Mouse (Mus musculus): ENCODE results near the gene Atp5k. TPM values are rescaled to one million over a fixed set of nuclear protein-coding genes. Genes with fewer than 3 reads are reported as not detected.

Gene Atp5k
- total RNA-seq (2021): 100 to 1,000 TPM; 765 to 857 TPM
- long read RNA-seq, experiment 1, transcript Atp5k-201 (4 exons, 371 nt): major isoform, 876 of 883 reads
- long read RNA-seq, experiment 1, partial matches to known transcripts: 4 of 883 reads
- long read RNA-seq, experiment 1, other reads (novel, unspliced or antisense): 1 of 883 reads
- long read RNA-seq, experiment 2, transcript Atp5k-203 (3 exons, 563 nt): minor isoform, 6 of 682 reads
- long read RNA-seq, experiment 2, transcript Atp5k-201 (4 exons, 371 nt): major isoform, 672 of 682 reads
- long read RNA-seq, experiment 2, partial matches to known transcripts: 2 of 682 reads
- long read RNA-seq, experiment 2, other reads (novel, unspliced or antisense): 1 of 682 reads

DNA sequence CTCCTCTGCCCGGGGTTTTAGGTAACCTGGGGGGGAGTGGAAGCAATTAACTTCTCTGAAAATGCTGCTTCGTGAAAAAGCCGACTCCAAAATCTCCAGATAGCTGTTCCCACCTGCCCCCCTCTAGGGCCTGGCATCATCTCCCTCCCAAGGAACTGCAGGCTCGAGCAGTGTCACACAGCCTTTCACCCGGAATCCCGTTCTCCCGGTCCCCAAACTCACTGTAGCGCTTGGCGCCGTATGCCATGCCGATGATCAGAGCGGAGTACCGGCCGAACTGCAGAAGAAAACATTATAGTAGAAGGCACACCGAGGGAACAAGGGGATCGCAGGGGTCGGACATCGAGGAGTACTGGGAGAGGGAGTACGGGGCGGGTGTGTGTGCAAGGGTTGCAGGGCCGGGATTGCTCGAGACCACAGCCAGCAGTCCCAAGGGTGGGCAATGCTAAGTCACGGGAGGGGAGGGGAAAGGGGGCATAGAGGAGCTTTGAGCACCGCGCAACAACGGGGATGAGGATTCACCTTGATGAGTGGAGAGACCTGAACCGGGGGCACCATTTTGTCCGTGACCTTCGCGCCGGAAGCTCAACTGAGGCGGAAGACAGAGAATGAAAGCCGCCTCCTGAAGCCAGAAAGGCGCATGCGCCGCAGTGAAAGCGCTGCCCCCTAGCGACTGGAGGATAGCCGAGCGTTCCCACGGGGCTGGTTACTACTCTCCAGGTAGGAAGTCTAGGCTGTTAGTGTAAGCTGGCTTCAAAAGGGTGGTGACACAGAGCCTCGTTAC lies at the start of gene Atp5k:
Gene Atp5k (minus strand): TSS at position 645 of the 784 bp plus-strand sequence.
- peak; percentile 94 for DNase-seq (ENCODE audit: low spot score)

DNA sequence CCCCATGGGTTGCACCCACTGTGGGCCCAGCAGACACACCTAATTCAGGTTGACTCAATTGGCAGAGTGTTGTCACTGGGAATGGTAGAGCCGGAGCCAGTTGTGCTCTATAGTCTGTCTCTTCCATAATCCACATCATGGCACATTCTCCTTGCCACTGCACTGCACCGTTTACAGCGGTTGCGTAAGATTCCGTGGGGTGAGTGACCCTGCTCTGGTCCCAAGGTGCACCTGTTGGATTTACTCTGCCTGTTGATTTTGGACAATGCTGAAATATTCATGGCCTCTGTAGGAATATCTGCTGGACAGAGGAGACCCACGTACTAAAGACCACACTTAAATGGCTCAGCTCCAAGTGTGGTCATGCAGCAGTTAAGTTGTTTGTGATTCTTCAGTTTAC lies 48.8 kb upstream of the Atp5k start:
- no peak for DNase-seq (ENCODE audit: low spot score)

DNA sequence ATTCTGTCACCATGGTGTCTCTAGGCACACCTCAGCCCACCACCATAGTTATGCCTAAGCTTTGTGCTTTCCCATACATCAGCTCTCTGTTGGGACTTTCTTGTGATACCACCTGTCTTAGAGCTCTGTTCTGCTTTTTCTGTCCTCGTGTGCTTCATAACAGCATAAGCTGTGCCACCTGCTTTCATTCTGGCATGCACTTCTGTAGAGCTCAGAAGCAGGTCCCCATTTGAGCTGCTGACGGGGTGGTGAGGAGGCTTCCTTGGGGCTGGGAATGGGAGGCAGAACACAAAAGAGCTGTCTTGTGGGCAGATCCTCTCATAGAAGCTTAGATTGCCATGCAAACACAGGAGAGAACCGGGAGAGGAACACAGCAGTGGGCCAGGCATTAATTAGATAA lies 41.7 kb upstream of the Atp5k start:
- no peak for DNase-seq (ENCODE audit: low spot score)

DNA sequence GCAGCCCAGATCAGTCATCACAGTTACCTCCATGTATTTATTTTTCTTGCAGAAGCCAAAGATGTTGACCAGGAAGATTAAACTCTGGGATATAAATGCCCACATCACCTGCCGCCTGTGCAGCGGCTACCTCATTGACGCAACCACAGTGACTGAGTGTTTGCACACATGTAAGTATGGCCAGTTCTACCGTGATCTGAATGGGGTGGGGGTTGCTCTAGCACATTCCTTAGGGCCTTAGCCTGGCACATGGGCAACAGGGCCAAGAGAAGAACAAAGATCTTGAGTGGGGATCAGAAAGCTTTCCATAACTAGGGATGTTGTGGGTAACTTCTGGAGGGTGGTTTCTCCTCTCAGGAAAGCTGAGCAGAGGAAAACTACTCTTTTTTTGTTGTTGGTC lies 39.5 kb upstream of the Atp5k start:
- DNase-seq (ENCODE audit: low spot score): no peak

DNA sequence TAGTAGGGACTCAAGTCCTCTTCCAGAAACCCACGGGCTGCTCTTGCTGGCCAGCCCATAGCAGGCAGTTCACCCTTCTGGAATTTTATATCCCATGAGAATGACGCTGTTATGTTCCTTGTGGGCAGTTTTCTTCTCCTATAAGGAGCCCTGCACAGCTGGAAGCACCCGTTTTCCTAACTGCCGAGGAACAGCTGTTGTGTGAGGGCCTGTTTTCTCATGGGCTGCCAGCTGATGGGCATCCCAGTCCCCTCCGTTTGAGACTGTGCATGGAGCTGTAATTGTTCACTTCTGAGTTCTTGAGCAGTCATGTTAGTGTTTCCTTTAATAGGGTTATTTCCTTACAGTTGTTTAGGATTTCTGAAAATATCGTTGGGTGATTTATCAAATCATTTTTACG lies 35.4 kb upstream of the Atp5k start:
- no peak for DNase-seq (ENCODE audit: low spot score)

DNA sequence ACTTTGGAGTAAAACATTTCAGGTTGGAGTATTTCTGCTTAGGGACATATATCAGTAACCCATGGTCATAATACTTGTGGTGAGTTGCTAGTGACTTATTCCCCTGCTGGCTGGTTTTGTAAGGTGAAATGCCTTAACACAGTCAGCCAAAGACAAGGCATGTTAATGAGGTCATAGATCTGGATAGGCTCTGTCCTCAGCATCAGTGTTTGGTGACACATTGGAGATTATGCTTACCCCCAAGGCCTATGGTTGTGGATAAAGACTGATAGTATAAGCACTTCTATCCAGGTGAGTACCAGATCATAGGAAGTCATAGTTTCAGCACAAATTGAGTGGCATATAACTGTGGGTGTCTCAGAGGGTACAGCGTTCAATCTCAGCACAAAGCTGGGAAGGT lies 32.4 kb upstream of the Atp5k start:
- DNase-seq (ENCODE audit: low spot score): no peak

DNA sequence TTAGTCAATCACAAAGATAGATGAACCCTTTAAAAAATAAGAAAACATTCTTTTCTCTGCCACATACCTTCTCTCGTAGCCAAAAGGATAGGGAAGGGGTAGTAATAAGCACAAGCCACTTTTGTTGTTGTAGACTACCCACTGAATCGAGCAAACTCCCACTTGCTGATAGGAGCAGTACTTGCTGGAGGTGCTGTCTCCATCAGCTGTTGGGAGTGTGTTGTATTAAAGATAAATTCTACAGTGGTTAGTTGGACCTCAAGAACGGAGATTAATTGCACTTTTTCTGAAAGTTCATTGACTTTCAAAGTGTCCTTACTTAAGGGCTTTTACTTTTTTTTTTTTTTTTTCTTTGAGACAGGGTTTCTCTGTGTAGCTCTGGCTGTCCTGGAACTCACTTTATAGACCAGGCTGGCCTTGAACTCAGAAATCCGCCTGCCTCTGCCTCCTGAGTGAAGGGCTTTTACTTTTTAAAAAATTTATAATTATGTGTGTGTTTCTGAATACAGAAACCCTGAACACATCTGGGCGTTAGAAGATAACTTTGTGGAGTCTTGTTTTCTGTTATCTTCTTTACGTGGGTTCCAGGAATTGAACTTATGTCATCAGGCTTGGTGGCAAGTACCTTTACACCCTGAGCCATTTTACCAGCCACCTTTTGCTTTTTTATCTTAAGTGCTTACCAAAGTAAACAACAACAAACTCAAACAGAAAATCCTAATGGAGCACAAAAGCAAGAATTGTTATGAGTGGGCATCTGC lies 31.1 kb upstream of the Atp5k start:
- DNase-seq (ENCODE audit: low spot score): no peak

DNA sequence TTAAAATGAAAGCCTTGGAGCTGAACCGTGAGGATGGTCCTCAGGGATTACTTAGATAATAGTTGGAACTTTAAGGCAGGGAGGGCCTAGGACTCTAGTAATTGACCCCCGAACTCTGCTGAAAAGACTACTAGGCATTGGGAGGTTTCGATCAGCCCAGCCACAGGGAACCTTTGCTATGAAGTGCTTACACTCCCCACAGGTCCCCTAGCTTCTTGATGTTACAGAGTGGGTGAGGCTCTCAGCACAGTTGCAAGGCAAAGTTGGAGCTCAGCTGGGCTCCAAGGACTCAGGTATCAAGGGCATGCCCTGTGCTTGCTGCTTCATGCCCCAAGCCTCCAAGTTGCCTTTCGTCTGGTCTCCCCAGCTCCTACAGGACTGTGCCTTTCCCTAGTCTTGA lies 28.2 kb upstream of the Atp5k start:
- no peak for DNase-seq (ENCODE audit: low spot score)

DNA sequence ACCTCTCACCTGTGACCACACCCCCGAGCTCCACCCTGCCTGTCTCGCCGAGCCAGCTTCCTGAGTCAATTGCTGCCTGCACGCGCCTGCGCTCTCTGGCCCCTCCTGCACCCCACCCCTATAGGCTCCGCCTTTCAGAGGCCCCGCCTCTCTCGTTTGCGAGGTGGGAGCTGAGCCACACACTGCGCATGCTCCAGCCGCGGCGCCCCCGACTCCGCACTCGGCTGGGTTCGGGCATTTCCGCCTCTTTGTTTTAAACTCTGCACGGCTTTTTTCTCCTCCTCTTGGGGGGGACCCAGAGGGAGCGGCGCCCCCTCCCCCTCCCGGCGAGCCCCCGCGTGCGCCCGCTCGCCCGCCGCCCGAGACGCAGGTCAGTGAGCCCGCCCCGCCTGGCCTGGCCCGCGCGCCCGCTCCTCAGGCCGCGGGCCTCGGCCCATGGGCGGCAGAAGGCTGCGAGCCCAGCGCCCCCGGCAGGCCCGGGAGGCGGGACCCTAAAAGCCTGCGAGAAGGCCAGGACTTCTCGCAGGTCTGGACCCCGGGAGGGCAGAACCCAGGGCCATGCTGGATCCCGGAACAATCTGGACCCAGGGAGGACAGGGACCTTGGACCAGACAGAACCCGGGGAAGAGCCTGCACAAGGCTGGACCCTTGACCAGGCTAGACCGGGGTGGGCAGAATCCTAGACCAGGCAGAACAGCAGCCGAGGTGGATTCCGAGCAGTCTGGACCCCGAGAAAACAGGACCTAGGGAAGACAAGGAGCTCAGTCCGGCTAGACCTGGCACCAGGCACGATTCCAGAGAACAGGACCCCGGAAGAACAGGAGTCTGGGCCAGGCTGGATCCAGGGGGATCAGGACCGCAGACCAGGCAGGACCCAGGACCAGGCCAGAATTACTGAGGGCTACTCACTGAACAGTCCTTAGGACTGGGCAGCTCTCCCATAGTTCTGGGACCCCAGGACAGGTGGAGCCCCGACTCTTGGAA lies 27.1 kb upstream of the Atp5k start, which contains the start of gene Pcgf3:
Gene Pcgf3 (plus strand): TSS at position 151 of the 984 bp plus-strand sequence.
- DNase-seq (ENCODE audit: low spot score): peak; percentile 98

DNA sequence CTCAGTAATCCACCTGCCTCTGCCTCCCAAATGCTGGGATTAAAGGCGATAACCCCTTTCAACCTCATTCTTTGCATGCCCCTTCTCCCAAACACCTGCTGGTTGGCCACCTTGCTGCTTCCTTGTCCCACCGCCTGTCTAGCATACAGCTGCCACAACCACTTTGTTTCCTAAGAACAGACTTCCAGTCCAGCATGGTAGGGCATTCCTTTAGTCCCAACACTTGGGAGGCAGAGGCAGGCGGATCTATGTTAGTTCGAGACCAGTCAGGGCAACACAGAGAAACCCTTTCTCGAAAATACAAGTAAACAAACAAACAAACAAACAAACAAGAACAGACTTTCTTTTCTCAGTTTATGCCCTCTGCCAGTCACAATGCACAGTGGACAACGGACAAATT lies 26.2 kb upstream of the Atp5k start:
- no peak for DNase-seq (ENCODE audit: low spot score)

DNA sequence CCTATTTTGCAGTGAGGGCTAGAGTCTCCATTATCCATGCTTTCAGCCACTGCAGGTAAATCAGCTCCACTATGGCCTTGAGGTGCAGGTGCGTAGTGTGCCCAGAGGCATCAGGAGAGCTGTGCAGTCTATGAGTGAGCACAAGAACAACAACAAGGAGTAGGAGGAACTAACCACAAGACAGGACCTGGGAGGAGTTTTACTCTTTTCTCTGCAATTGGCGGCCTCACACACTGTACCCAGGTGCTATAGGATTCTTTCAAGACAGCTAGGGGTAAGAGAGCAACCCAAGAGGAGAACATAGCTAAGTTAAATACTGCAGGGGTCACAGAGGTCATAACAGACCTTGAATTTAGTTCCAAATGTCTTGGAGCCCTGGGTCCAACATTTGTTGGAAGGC lies 24.5 kb upstream of the Atp5k start:
- DNase-seq (ENCODE audit: low spot score): no peak

DNA sequence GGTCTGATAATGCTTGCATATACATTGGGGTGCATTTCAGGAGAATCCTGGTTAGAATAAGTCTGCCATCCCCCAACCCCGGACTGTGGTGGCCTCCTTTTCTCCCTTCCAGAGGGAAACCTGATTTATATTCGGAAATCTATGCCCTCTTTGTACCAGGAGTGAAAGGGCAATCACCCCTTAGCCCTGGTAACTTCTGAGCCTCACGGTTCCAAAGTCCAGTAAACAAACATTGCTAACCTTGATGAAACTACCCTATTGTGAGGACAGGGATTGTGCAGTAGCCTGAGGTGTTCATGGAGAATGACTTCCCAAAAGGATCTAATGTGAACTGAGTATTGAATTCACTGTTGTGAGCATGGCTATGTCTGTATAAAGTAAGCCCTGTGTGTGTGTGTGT lies 19.8 kb upstream of the Atp5k start:
- no peak for DNase-seq (ENCODE audit: low spot score)

DNA sequence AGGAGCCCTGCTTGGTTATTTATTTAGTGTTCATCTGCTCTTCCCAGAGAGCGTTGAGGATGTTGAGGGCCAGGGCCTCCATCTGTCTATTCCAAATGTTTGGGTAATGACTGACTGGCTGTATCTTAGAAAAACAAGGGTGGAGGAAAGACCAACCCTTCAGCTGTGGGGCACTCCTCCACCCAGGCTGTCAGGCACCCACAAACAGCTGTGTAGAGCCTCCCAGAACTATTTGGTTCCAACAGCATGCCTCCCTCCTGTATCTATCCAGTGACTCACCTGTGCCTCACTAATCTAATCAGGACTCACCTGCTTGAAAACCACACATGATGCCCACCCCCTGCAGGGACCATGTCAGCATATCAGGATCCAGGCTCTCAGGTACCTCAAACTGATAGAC lies 18.2 kb upstream of the Atp5k start:
- DNase-seq (ENCODE audit: low spot score): no peak

DNA sequence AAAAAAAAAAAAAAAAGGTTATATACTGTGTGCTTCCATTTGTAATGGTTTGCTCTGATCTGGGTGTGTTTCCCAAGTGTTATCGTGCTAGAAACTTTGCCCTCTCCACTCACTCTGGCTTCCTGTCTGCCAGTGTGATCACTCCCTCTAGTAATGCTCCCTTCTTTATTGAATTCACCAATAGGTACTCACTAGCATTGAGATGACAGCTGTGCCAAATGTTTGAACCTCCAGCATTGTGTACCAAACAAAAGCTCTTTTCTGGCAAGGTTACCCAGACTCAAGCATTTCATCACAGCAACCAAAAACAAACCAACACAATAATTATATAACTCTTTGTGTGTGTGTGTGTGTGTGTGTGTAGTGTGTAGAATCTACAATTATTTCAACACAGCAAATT lies 17.4 kb upstream of the Atp5k start:
- no peak for DNase-seq (ENCODE audit: low spot score)

DNA sequence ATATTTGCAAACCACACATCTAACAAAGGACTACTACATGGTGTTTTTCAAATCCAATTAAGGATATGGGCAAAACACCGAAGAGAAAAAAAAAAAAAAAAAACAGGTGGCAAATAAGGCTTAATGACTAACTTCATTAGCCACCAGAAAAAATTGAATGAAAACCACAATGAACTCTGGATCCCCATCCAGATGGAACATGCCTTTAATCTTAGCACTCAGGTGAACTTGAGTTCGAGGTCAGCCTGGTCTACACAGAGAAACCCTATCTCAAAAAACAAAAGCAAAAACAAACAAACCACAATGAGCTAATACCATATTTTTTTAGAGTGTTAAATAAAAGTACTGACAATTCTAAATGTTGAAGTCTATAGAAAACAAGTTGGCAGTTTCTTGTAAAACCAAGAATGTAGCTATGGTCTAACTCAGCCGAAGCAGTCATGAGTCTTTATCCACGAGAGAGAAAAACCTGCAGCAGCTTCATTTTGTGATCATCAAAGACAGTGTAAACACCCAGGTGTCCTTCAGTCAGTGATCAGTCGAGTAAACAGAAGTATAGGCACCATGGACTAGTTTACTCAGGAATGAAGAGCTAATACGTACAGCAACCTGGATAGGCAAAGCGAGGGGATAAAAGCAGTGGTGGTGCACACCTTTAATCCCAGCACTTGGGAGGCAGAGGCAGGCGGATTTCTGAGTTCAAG lies 16.7 kb upstream of the Atp5k start:
- no peak for DNase-seq (ENCODE audit: low spot score)

DNA sequence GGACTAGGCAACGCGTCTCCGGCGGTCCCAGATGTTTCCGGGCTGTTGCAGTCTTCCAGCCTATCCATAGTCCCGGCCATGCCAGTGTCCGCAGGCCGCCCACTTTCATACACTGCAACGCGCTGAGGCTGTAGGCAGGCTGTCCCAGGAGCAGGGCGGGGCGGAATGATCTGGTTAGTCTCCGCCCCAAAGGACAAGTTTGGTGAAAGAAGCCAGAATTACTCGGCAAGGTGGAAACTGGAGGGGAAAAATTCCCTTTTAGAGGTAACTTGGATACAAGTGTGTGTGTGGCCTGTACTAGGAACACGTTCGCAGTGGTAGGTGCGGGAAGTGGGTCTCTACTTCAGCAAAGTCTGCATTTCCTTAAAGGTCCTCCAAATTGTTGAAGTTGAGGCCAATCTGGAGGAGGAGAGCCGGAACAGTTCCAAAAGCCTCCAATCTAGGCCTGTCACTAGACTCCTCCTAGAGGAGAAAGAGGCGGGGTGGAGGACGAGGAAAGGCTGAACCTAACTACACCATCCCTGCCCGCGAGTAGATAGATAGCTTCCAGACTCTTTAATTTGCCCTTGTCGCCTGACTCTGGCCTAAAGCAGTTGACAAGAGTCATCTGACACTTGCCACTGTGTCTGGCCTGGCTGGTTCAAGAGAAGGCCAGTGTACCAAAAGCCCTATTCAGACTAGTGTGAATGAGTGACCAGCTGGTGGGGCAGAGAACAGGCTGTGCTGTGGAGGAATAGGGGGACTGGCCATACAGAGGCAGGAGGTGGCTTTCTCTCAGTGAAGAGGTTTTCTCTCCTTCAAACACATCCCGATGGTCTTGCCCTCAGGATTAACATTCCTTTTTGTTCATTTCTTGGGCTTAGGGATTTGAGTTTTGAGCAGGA lies 14.8 kb upstream of the Atp5k start, which contains the start of gene Mfsd7a:
Gene Mfsd7a (minus strand): TSS at position 107 of the 884 bp plus-strand sequence.
- DNase-seq (ENCODE audit: low spot score): peak; percentile 79

DNA sequence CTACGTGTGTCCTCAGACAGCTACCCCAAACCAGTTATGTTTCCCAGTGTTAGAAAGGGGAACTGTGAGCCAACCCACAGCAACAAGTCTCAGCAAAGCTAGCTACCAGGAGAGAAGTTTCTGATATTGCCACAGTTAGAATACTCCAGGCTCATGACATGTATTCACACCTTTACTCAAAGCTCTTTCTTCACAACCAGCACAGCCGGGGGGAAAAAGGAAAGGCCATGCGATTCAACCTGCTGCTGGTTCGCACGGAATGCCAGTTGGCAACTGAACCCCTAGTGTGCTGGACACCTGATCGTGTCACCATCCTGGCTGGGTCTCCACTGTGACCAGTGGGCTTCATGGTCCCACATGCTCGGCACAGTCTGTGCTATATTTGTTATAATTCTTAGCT lies 13.6 kb upstream of the Atp5k start:
- DNase-seq (ENCODE audit: low spot score): no peak

DNA sequence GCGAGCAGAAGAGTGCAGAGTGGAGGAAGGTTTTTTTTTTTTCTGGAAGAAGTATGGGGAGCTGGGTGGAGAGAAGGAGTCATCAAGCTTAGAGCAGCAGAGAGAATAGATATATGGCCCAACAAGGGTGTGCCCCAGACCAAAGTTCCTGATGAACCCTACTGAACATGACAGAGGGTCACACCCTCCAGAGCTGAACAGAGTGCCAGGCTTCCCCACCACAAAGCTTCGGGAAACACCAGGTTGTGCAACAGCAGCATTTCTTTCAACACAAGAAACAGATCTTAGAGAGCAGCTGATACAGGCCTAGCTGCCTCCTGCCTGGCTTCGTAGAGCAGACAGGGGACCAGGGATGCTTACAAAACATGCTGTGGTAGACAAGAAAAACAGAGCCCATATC lies 12.7 kb upstream of the Atp5k start:
- DNase-seq (ENCODE audit: low spot score): no peak

DNA sequence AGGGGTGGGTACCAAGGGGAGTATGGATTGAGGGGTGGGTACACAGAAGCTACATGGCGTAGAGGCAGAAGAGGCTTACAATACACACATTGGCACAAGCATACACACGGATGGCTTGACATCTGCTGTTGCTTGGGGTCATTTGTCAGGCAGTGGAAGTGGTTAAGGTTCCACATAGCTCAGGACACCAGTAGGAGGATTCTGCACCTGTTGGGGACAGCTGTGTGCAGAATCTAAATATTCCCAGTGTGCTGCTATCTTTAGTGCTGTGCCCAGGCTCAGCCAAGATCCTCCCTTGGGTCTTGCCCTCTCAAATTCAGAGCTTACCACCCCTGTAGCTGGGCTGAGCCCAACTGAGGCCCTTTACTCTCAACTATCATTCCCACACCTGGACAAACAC lies 1.9 kb upstream of the Atp5k start:
- DNase-seq (ENCODE audit: low spot score): peak; percentile 68
